22 mouse cellular contexts compared by ENCODE assay signal in the genomic region with DNA sequence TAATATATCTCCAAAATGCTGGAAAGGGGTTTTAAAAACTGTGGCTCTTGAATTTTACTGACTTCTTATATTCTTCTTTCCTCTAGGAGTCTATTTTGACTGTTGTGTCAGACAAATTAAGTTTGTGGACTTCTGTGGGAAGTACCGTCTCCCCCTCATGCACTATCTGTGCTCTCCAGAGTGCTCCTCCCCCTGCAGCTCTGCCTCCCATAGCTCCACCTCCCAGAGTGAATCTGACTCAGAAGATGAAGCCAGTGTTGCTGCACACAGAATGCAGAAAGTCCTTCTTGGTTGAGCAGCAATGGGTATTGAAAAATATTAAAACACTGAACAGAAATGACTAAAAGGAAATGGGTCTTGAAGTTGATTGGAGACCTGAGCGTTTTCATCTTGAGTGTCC. TPM values are rescaled to one million over a fixed set of nuclear protein-coding genes. Genes with fewer than 3 reads are reported as not detected.
DNase-seq lines count a peak whose midpoint lies in the region; ATAC-seq lines count a peak whose summit lies in the region.
"Had no signal": no experiment of that assay in that cellular context is flagged by ENCODE, and none has a peak within 500 bp of the region (broad histone marks: within the 10 kb centered on the region; RNA-seq: fewer than 3 reads in every experiment).

No protein-coding gene starts in this region.

- peak; percentile 82 for ATAC-seq in frontal cortex, adult (ENCODE audit: low TSS enrichment)
- ATAC-seq in megakaryocyte-erythroid progenitor cell, adult 5-6 weeks (replicated peaks; ENCODE audit: low FRiP score, low TSS enrichment, poor library complexity, severe bottlenecking): 0 out of 2 replicates have a peak, but pooled peaks have one; percentile 59
- no peak for ATAC-seq in hindbrain, embryonic 11.5 days (ENCODE audit: low FRiP score)
- ATAC-seq: forebrain, embryonic 13.5 days; intestine, postnatal 0 days had no signal

- peaks cover 17% of the 10 kb centered on the region for H3K36me3 ChIP-seq in hindbrain, embryonic 11.5 days (ENCODE audit: control insufficient read depth, insufficient read depth, low read length)

- no peaks in the 10 kb centered on the region for H3K9me3 ChIP-seq in hindbrain, embryonic 11.5 days (ENCODE audit: control insufficient read depth, low read length)
- H3K9me3 ChIP-seq: embryonic facial prominence, embryonic 10.5 days; forebrain, embryonic 13.5 days; heart, embryonic 15.5 days; hindbrain, embryonic 10.5 days; hindbrain, embryonic 15.5 days had no signal

- H3K27me3 ChIP-seq in hindbrain, embryonic 11.5 days (ENCODE audit: control insufficient read depth, insufficient read depth, low read length): no peaks in the 10 kb centered on the region
- H3K27me3 ChIP-seq: forebrain, embryonic 13.5 days; heart, embryonic 15.5 days; hindbrain, embryonic 15.5 days had no signal

- DNase-seq in frontal cortex, postnatal 25 days (ENCODE audit: low spot score in 2 of 2): no peak
- peak; percentile 14 for DNase-seq in R1 (ENCODE audit: low read depth, low spot score)
- DNase-seq in adrenal gland, postnatal 25 days: peak; percentile 31
- no peak for DNase-seq in hindbrain, embryonic 11.5 days (ENCODE audit: low spot score)
- DNase-seq in kidney, adult 18-20 months: no peak
- DNase-seq: cerebellum, adult 18-20 months; cerebellum, postnatal 10 days; gastrocnemius, postnatal 10 days; heart, adult 2 months; heart, postnatal 14 days had no signal

- H3K4me3 ChIP-seq in hindbrain, embryonic 11.5 days (ENCODE audit: low read depth, low read length): no peak overlapping the region
- H3K4me3 ChIP-seq: embryonic facial prominence, embryonic 10.5 days; forebrain, embryonic 13.5 days; heart, adult 2 months; heart, embryonic 15.5 days; hindbrain, embryonic 10.5 days; hindbrain, embryonic 15.5 days had no signal

- H3K9ac ChIP-seq in hindbrain, embryonic 11.5 days (ENCODE audit: low read depth, low read length): no peak overlapping the region
- H3K9ac ChIP-seq: forebrain, embryonic 13.5 days; heart, embryonic 15.5 days; hindbrain, embryonic 15.5 days had no signal

- no peaks in the 10 kb centered on the region for H3K4me1 ChIP-seq in hindbrain, embryonic 11.5 days (replicated peaks; ENCODE audit: control insufficient read depth, insufficient read depth, low read length)
- H3K4me1 ChIP-seq: forebrain, embryonic 13.5 days; hindbrain, embryonic 10.5 days had no signal

- 91% methylated on average over 2 of the region's 2 CpGs for WGBS in hindbrain, embryonic 11.5 days

- no peak overlapping the region for H3K27ac ChIP-seq in hindbrain, embryonic 11.5 days (ENCODE audit: low read depth, low read length)
- H3K27ac ChIP-seq: embryonic facial prominence, embryonic 10.5 days; forebrain, embryonic 13.5 days; heart, adult 2 months; heart, embryonic 15.5 days; hindbrain, embryonic 10.5 days; hindbrain, embryonic 15.5 days had no signal

- H3K4me2 ChIP-seq in hindbrain, embryonic 11.5 days (replicated peaks; ENCODE audit: low read depth, low read length): no peak overlapping the region
- H3K4me2 ChIP-seq: forebrain, embryonic 13.5 days; heart, embryonic 11.5 days; heart, embryonic 15.5 days; hindbrain, embryonic 15.5 days had no signal

RNA-seq across cellular contexts. Expression of a gene that starts 13.0 kb away (rescaled TPM):
- 150 and 193 TPM in 2 replicates for total RNA-seq in adrenal gland, postnatal 25 days (2021)
- total RNA-seq in megakaryocyte-erythroid progenitor cell, adult 5-6 weeks (2014; fragmentation: Nextera tagmentation): 29.8 and 33.2 TPM in 2 replicates
- total RNA-seq in megakaryocyte-erythroid progenitor cell, adult 5-6 weeks (2017): 26.7 and 37.5 TPM in 2 replicates
- polyA plus RNA-seq in hindbrain, embryonic 11.5 days (2014; fragmentation: Nextera tagmentation; extraction: Ambion mirVana): 55.8 and 63.8 TPM in 2 replicates

RNA-seq across cellular contexts. Expression of a gene that starts 20.2 kb away (rescaled TPM):
- total RNA-seq in adrenal gland, postnatal 25 days (2021): 0.27 TPM in 1 of 2 replicates, not detected in the other
- not detected in 2 replicates for total RNA-seq in megakaryocyte-erythroid progenitor cell, adult 5-6 weeks (2014; fragmentation: Nextera tagmentation)
- total RNA-seq in megakaryocyte-erythroid progenitor cell, adult 5-6 weeks (2017): not detected in 2 replicates
- 0.26 TPM in 1 of 2 replicates, not detected in the other for polyA plus RNA-seq in hindbrain, embryonic 11.5 days (2014; fragmentation: Nextera tagmentation; extraction: Ambion mirVana)
- total RNA-seq: ES-E14; gastrocnemius, postnatal 4 days had no signal
- polyA plus RNA-seq: embryonic facial prominence, embryonic 14.5 days; forebrain, embryonic 13.5 days had no signal

RNA-seq across cellular contexts. Expression of a gene that starts 35.1 kb away (rescaled TPM):
- 0.15 TPM in 1 of 2 replicates, not detected in the other for total RNA-seq in adrenal gland, postnatal 25 days (2021)
- total RNA-seq in megakaryocyte-erythroid progenitor cell, adult 5-6 weeks (2014; fragmentation: Nextera tagmentation): not detected in 2 replicates
- total RNA-seq in megakaryocyte-erythroid progenitor cell, adult 5-6 weeks (2017): not detected in 2 replicates
- polyA plus RNA-seq in hindbrain, embryonic 11.5 days (2014; fragmentation: Nextera tagmentation; extraction: Ambion mirVana): 4.0 and 4.8 TPM in 2 replicates

Comparison
In these comparisons a context has a peak if more than half of its experiments do, and no peak if none do; other contexts are left out.
1. DNase-seq: peak in R1 (single experiment) and adrenal gland, postnatal 25 days (single experiment); none in frontal cortex, postnatal 25 days (0 of 2), hindbrain, embryonic 11.5 days (single experiment) and kidney, adult 18-20 months (single experiment).